Mouse (Mus musculus) CD4-positive, CD25-positive, alpha-beta regulatory T cell, adult 4 months (primary cell): ENCODE data around the gene Nebl. TPM values are rescaled to one million over a fixed set of nuclear protein-coding genes. Genes with fewer than 3 reads are reported as not detected.

Experiments
- ATAC-seq: one replicate; pipeline ENCODE4 v1.8.0; 2017
- polyA plus RNA-seq, 2 experiments: library from polyadenylated mRNA; unstranded; fragments of 100-300 nt; shearing (Covaris generic); gene quantifications; one replicate each; pipeline ENCODE4 v1.2.1; 2017

Nebl gene
- polyA plus RNA-seq, 2 experiments from 2014 or later = 7.5 to 9.7 TPM

DNA sequence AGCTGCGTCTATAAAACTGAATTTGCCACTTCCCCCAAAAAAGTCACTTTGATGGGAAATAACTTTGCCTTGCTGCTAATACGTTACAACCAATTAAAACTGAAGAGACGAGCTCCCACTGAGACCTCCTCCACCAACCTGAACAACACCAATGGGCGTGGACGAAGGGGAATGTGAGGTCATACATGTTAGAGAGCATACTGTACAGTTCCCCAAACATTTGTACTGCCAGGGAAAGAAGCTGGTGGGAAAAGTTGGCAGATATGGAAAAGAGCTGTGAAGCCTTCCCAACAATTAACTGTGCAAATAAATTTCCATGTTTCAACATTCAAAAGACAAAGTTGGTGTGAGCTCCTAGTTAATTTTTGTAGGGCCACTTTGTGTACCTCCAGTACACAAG lies 25.3 kb downstream of the Nebl start:
- ATAC-seq = no peak

GRCm38 (mm10) chr2:17705426-17705825 lies 25.8 kb downstream of the Nebl start:
- no peak for ATAC-seq

- ATAC-seq = peak; percentile 78
These were observed 28.1 kb downstream of the Nebl start for GRCm38 (mm10) chr2:17703170-17703512.

DNA sequence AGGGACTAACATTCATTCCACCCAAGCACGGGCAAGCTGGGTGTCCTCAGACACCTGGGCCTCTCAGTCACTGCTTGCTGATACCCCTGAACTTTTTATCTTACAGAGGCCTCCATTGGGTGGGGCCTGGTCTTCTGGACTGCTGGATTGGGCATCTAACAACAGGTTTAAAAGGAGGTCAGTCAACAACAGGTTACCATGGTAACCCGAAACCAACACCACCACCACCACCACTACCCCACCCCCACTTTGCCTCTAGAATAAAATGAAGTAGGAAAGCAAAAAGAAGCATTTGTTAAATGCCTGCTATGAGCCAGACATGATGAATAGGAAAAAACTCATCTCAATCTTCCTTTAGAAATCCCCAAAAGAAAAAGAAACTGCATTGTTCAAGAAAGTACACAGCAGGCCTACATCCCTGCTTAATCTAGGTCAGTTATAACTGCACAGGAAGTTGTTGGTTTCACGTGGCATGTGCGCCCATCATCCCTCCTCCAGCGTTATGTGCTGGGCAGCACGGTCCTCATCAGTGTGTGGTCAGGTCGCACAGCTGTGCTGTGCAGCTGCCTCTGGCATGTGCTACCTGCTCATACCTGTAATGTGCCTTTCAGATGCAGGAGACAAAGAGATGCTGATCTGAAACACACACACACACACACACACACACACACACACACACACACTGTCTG lies 28.6 kb downstream of the Nebl start:
- ATAC-seq = peak; percentile 71

DNA sequence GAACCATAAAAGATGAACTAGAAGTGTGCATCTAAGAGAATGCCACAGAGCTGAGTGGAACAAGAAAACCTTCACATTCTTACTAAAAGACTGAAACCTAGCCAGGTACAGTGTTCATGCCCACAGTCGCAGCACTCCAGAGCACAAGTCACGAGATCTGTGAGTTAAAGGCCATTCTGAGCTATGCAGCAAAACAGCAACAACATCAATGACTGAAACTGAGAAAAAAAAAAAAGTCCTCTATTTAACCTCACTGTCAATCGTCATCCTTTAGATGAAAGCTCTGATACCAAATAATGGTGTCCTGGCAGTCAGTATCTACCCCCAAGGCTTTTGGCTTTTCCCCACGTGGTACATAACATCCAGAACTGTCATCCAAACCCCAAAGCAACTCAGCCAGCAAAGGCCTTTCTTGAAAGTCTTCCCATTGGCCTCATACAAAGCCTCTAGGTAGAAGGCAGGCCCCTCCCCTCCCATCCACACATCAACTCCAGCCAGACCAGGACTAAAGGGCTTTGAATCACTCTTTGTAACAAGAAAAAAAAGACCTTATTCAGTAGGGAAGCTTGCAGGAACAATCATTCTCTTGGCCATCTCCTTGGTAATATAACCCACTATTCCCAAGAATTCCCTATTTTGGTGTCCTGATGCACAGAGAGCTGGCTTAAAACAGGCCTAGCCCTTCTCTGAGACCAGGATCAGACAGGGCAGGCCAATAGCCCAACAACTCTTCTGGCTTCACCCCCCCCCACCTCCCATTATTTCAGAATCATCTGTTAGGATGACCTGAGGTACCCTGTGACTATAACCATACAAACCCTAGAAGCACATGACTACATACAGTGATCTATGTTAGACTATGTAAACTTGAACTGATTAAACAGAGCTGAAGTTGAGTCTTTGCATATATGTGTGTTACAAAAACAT lies 32.8 kb downstream of the Nebl start:
- peak; percentile 53 for ATAC-seq

DNA sequence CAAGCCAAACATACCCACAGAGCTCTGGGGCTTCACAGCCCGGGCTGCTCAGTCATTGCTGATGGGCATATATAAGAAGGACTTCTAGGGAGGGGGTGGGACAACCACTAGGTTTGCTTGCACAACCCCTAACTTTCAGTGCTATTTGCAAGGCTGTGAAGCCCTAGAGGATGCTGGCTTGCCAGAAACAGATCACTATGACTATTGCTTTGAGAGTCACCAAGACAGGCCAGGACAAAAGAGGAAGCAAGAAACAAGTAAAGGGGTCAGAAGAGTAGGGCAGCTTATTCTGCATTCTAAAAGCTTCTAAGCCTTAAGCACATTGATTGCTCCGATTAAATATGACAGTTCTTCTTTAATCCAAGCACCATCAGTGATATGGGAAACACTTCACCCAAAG lies 38.3 kb downstream of the Nebl start:
- no peak for ATAC-seq

GRCm38 (mm10) chr2:17690264-17690663 lies 41.0 kb downstream of the Nebl start:
- no peak for ATAC-seq

- ATAC-seq = no peak
These were observed 44.1 kb downstream of the Nebl start for GRCm38 (mm10) chr2:17687141-17687540.

DNA sequence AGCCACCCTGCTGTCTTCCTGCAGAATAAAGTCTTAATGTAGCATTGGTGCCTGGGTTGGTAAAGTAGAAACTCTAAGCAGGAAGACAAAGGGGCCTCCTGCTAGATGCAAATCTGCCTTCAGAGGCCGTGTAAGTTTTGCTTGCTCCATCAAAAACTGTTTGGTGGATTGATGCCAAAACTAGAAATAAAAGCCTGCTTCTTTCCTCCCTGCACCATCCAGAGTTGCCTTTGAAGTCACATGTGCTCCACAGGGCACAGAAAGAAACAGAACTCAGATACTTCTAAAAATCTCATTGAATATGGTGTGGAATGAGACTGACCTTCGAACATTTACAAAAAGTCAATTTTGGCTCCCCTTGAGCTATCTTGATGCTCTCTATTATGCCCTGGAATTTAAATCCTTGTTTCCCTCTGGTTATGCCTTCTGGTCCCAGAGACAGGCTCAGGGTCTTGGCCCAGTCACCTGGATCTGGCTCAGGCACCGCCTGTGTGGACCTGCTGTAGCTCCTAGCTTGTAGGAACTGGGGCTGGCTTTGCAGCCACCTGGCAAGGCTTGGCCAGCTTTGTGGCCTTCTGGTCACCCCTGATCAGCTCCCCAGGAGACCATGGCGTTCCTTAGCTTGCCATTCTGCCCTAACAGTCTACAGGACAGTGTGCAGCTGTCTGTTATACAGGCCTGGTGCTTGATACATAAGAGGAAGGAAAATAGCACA lies 47.8 kb downstream of the Nebl start:
- no peak for ATAC-seq

DNA sequence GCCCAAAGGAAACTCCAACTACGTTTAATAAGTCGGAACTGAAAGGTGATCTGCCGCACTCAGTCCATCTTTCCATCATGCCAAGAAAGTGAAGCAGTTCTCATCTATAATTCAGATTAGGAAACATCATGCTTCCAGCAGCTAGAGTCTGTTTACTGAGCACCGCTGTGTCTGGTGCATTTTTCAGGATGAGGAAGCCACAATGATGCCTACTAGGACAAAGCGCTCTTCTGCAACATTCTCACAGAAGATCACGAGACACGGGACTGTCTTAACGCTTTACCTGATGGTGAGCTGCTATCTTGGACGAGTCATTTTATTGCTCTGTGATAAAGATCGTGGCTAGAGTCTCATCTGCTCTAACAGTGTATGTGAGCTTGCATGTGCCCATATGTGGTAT lies 59.1 kb downstream of the Nebl start:
- ATAC-seq = no peak

DNA sequence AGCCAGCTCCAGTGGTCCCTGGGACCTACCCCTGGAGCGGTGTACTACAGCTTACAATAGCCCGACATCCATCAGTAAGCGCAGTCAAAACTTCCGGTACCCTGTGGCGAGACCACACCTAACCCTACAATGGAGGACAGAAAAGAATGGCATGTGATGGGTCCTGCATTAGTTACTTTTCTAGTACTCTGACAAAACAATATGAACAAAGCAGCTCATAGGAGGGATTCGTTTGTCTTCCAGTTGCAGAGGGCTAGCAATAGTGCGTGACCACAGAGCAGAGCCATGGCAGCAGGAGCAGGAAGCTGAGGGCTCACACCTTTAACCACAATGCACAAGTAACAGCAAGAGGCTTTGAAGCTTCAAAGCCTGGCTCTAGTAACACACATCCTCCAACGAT lies 59.7 kb downstream of the Nebl start:
- peak; percentile 82 for ATAC-seq

DNA sequence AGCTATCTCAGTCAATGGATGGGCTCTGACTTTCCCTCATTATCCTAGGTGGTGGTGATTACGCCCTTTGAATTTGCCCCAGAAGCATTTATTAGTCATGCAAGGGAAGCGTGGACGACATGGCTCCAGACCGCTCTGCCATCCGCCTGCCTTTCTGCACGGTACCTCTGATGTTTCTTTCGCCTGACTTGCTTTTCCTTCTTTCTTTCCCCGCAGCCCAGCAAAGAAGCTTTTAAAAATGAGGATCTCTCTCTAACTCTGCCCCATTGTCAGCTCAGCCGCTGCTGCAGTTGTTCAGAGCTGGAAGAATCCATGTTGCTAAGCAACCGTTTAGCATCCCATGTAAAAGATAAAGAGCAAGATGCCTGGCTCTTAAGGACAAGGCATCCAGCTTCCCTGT lies 61.3 kb downstream of the Nebl start:
- ATAC-seq = no peak

- no peak for ATAC-seq
These were observed 62.3 kb downstream of the Nebl start for GRCm38 (mm10) chr2:17669000-17669399.

GRCm38 (mm10) chr2:17658176-17658575 lies 73.1 kb downstream of the Nebl start:
- no peak for ATAC-seq

DNA sequence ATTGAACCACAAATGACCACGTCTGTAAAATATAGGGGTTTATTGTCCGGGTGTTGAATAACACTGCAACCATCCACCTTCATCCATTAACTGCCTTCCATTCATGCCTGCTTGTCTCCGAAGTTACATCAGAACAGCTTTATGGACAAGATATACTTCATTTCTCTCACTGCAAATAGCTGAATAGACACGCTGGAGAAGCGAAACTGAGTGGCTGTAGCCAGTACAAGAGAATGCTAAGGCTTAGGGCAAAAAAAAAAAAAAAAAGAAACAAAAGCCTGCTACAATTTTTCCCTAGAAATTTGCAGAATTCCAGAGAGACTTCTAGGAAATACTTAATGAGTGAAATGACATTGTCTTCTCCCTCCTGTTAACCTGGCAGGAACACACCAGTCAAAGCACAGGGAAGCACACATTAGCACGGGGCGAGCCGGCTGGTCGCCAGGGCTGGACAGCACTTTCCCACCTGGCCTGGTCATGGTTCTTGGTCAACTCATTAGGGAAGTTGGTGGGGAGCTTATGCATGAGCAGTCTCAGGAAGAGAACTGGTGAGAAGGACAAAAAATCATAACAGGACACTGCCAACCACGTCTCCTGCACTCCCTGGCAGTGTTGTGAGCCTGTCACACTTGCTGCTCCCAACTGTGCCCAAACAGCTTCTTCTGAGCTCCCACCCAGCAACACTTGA lies 81.0 kb downstream of the Nebl start:
- no peak for ATAC-seq

DNA sequence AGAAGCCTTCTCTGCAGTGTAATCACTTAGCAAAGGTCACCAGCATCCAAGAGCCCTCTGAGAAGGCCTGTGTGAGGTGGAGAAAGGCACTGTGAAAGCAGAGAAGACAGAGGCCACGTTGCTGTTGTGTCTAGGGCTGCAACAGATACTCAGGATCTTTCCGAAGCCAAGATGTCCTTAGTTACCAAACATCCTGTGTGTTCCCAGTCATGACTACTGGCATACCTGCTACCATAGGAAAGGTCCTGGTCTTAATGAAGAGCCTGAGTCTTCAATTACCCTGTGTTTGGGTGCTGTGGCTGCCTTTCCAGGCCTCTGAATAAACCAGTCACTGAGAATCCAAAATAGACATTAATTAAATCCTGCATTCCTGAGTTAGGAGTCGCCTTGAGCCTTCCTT lies 81.5 kb downstream of the Nebl start:
- ATAC-seq = no peak

- peak; percentile 70 for ATAC-seq
These were observed 86.7 kb downstream of the Nebl start for GRCm38 (mm10) chr2:17644282-17645262.

DNA sequence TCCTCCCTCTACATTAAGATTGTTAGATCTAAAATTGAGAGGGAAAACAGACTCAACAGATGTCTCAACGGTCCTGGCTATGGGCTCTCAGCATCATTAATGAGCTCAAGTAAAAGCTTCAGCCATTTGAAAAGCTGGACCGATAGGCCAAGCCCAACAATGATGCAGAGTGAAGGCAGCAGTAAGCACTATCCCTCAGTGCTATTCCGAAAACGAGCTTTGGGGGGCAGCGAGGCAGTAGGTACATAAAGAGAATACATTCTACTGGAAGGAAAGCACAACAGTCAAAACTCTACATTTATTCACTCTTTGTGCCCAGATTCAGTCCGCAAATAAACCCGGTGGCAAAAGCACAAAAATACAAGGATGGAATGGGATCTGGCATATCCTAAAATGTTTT lies 87.4 kb downstream of the Nebl start:
- ATAC-seq = no peak

- ATAC-seq = no peak
These were observed 88.5 kb downstream of the Nebl start for GRCm38 (mm10) chr2:17642770-17643169.

GRCm38 (mm10) chr2:17640861-17641260 lies 90.4 kb downstream of the Nebl start:
- no peak for ATAC-seq

DNA sequence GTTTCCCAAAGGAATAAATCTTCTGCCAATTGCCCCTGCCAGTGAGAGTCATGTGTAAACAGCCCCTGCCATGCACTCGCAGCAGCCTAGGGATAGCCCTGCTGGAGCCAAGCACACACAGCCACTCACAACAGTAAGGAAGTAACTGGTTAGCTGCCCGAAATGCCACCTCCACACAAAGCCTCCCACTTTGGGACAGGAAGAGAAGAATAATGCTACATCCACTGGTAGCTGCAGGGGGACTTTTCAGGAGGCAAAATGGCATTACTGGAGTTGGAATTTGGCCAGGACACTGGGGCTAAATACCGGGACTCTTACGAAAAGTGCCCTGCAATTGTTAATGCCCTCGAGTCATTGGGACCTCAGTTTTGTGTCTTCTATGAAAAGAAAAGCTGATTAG lies 92.6 kb downstream of the Nebl start:
- ATAC-seq = no peak

DNA sequence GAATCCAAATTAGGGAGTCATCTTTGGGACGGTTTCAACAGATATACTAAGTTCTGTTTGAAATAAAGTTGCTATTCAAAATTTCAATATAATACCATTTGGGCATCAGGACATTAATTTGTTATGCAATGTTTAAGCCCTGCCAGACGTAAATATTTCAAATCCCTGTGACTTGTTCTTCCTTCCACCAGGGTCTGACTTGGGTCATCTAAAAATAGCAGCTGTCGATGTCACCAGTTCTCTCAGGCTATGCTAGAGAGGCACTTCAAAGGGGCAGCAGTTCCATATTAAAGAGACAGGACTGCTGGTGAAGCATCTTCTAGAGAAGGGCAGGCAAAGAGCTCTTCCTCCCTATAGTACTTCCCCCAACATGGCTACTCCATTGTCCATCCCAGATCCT lies 107.3 kb downstream of the Nebl start:
- ATAC-seq = no peak
